Mouse (Mus musculus) left cerebral cortex, postnatal 4 days (tissue): ENCODE measurements around the gene Sestd1. TPM values are rescaled to one million over a fixed set of nuclear protein-coding genes. Genes with fewer than 3 reads are reported as not detected.

Source experiments
- DNase-seq: peaks from one replicate; pipeline ENCODE4 v3.0.0-alpha.2; 2022
- intact Hi-C: fragments of 180-260 bp; cut with DNase I; formaldehyde crosslinking; loops from one replicate; pipeline ENCODE4 v1.15.1; 2025
- total RNA-seq, 2 experiments: library from RNA; stranded (reverse); gene quantifications; 2 replicates each; pipeline ENCODE4 v1.2.3; 2021

Gene Sestd1
- total RNA-seq, 2 experiments from 2014 or later, result 128 to 132 TPM

- no peak for DNase-seq
- intact Hi-C loops, result no loop called here
Observed at GRCm38 (mm10) chr2:77176413-77176812, 104.0 kb downstream of the Sestd1 start.

GRCm38 (mm10) chr2:77175411-77175810 lies 105.0 kb downstream of the Sestd1 start:
- intact Hi-C loops, result no loop called here
- DNase-seq, result no peak

- intact Hi-C loops, result no loop called here
- no peak for DNase-seq
Observed at GRCm38 (mm10) chr2:77174313-77174712, 106.1 kb downstream of the Sestd1 start.

GRCm38 (mm10) chr2:77173821-77174220 lies 106.6 kb downstream of the Sestd1 start:
- DNase-seq, result no peak
- intact Hi-C loops, result no loop called here

- intact Hi-C loops, result no loop called here
- DNase-seq, result no peak
Observed at GRCm38 (mm10) chr2:77173366-77173765, 107.0 kb downstream of the Sestd1 start.

GRCm38 (mm10) chr2:77172241-77172671 lies 108.1 kb downstream of the Sestd1 start:
- intact Hi-C loops, result no loop called here
- no peak for DNase-seq

- DNase-seq, result no peak
- intact Hi-C loops, result no loop called here
Observed at GRCm38 (mm10) chr2:77171444-77172240, 108.8 kb downstream of the Sestd1 start.

GRCm38 (mm10) chr2:77170633-77171105 lies 109.7 kb downstream of the Sestd1 start, which contains the start of gene Ccdc141:
TSS of gene Ccdc141 (minus strand) at chr2:77170636.
- intact Hi-C loops, result no loop called here
- DNase-seq, result no peak

GRCm38 (mm10) chr2:77169916-77170632 lies 110.3 kb downstream of the Sestd1 start:
- intact Hi-C loops, result no loop called here
- no peak for DNase-seq

GRCm38 (mm10) chr2:77169218-77169617 lies 111.2 kb downstream of the Sestd1 start:
- intact Hi-C loops, result no loop called here

GRCm38 (mm10) chr2:77168781-77169180 lies 111.6 kb downstream of the Sestd1 start:
- DNase-seq, result no peak
- intact Hi-C loops, result no loop called here

More at GRCm38 (mm10) chr2:77169218-77169617, 111.2 kb downstream of the Sestd1 start:
- no peak for DNase-seq

GRCm38 (mm10) chr2:77168081-77168685 lies 112.2 kb downstream of the Sestd1 start:
- intact Hi-C loops, result no loop called here
- no peak for DNase-seq

- DNase-seq, result no peak
- intact Hi-C loops, result no loop called here
Observed at GRCm38 (mm10) chr2:77166366-77166765, 114.0 kb downstream of the Sestd1 start.

- DNase-seq, result no peak
- intact Hi-C loops, result no loop called here
Observed at GRCm38 (mm10) chr2:77164662-77165061, 115.7 kb downstream of the Sestd1 start.

GRCm38 (mm10) chr2:77163381-77163780 lies 117.0 kb downstream of the Sestd1 start:
- intact Hi-C loops, result no loop called here

GRCm38 (mm10) chr2:77162135-77162534 lies 118.3 kb downstream of the Sestd1 start:
- intact Hi-C loops, result no loop called here
- DNase-seq, result no peak

More at GRCm38 (mm10) chr2:77163381-77163780, 117.0 kb downstream of the Sestd1 start:
- no peak for DNase-seq

- DNase-seq, result no peak
- intact Hi-C loops, result no loop called here
Observed at GRCm38 (mm10) chr2:77157546-77157945, 122.8 kb downstream of the Sestd1 start.

GRCm38 (mm10) chr2:77154080-77154479 lies 126.3 kb downstream of the Sestd1 start:
- DNase-seq, result no peak
- intact Hi-C loops, result no loop called here

GRCm38 (mm10) chr2:77151255-77151654 lies 129.1 kb downstream of the Sestd1 start:
- intact Hi-C loops, result no loop called here
- no peak for DNase-seq

- intact Hi-C loops, result no loop called here
- no peak for DNase-seq
Observed at GRCm38 (mm10) chr2:77149576-77149975, 130.8 kb downstream of the Sestd1 start.

- intact Hi-C loops, result no loop called here
- peak; percentile 18 for DNase-seq
Observed at GRCm38 (mm10) chr2:77148215-77148614, 132.2 kb downstream of the Sestd1 start.
